Mouse (Mus musculus) C2C12 (cell line): ENCODE results near the gene Ptges3.

ENCODE experiments used
- CTCF ChIP-seq: IDR thresholded peaks from one replicate; pipeline ENCODE4 v1.5.1; 2011; ENCODE audit not compliant: control insufficient read depth, insufficient read depth, insufficient read length
- MYOD1 ChIP-seq: IDR thresholded peaks from one replicate; pipeline ENCODE4 v1.6.1; 2011; ENCODE audit warnings: low read depth; ENCODE audit not compliant: control insufficient read depth, insufficient read length

DNA sequence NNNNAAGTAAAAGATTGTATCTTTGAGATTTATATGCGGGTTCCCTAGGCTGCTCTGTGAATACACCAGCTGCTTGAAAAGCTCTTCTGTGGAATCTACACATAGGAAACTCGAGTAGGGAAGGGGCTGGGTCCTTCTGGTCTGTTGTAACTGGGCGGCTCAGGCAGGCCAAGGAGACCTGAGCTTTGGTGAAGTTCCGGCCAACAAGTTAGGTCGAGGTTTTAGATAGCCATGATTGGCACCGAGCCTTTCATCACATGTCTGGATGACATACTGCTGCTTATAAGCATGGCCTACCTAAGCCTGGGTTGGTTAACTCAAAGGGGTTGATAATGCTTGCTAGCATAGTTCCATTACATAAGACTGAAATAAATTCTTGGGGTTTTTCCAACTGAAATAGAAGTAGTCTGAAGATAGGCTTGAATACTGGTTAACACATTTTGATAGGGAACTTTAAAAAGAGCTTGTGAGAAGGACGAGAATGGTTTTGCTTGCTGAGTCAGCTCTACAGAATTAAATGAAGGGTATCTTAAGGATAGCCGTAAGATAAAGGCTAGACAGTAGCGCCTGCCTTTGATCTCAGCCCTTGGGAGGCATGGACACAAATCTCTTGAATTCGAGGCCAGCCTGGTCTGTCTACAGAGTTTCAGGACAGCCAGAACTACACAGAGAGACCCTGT lies 21.9 kb upstream of the Ptges3 start:
- TF ChIP-seq CTCF (no peak), MYOD1 (no peak)
